Mouse (Mus musculus): Measurements from ENCODE around the gene Zfp651.
A peak's percentile ranks its signal among the peaks of the same experiment; 100 is the strongest.

Gene Zfp651

DNA sequence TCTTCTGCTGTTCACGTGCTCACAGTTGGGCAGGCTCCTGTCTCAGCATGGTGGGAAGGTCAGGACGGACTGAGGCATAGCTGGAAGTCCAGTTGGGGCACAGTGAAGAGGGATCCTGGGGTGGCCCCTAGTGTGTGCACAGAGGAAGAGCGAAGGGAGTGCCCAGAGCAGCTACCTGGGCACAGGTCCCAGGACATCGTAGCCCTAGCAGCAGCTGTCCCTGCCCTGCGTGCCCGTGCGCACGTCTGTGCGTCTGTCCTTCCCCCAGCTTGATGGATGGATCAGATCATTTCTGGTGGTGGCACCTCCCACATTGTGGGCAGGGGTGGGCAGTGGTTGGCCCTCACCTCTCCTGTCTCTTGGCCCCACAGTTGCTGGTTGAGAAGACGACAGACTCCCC lies 3.1 kb downstream of the Zfp651 start:
- no peak for DNase-seq (ENCODE audit: low spot score)

DNA sequence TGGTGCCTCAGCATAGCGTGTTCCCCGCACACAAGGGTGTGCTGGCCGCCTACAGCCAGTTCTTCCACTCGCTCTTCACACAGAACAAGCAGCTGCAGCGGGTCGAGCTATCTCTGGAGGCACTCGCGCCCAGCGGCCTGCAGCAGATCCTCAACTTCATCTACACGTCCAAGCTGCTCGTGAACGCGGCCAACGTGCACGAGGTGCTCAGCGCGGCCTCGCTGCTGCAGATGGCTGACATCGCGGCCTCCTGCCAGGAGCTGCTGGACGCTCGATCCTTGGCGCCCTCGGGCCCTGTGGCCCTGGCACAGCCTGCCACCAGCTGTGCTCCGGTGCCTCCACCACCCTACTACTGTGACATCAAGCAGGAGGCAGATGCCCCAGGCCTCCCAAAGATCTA lies 3.6 kb downstream of the Zfp651 start:
- no peak for DNase-seq (ENCODE audit: low spot score)

DNA sequence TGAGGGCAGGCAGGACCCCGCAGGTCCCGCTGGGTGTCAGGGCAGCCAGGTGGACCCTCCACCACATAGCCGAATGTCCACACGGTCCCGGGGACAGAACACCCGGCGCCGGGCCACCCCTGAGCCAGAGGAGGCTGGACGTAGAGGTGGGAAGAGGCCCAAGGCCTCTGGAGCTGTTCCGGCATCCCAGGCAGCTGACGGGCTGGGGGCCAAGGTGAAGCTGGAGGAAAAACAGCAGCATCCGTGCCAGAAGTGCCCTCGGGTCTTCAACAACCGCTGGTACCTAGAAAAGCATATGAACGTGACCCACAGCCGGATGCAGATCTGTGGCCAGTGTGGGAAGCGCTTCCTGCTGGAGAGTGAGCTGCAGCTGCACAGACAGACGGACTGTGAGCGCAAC lies 4.6 kb downstream of the Zfp651 start:
- no peak for DNase-seq (ENCODE audit: low spot score)

DNA sequence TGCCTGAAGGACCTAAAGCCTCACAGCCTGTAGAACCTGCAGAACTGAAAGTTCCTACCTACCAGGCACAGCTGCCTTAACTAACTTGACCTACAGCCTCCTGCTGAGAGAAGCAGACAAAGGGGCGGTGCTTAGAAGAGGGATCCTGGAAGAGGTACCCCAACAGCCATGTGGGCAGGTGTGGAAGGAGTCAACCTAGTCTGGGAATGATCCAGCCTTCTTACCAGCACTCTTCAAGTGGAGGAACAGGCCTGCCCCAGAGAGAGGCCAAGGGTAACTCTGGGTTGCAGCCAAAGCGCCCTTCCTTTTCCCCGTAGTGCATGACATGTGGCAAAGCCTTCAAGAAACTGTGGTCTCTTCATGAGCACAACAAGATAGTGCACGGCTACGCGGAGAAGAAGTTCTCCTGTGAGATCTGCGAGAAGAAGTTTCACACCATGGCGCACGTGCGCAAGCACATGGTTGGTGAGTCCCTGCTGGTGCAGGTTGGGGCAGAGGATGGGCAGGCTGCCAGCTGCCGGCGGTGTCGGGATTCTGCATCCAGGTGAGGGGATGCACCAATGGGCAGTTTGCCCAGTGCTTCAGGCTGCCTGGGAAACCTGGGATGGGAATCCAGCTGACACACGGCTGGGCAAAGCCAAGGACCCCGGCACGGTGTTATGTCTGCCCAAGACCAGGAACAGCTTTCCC lies 6.2 kb downstream of the Zfp651 start:
- no peak for DNase-seq (ENCODE audit: low spot score)

DNA sequence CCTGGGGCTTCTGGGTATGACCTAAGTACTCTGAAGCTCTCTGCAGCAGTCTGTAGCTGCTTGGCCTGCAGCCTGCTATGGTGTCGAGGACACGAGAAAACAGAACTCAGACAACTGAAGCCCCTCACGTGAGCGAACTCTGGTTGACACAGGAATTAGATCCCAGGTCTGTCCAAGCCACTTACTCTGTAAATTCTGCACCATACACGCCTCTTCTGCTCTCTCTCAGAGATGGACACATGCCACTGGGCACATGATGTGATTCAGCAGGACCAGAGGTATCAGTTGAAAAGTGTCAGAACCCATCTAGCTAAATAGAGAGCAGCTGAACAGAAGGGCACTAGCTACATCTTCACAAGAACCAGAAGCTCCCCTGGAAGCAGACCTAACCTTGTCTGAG lies 13.3 kb downstream of the Zfp651 start:
- no peak for DNase-seq (ENCODE audit: low spot score)

DNA sequence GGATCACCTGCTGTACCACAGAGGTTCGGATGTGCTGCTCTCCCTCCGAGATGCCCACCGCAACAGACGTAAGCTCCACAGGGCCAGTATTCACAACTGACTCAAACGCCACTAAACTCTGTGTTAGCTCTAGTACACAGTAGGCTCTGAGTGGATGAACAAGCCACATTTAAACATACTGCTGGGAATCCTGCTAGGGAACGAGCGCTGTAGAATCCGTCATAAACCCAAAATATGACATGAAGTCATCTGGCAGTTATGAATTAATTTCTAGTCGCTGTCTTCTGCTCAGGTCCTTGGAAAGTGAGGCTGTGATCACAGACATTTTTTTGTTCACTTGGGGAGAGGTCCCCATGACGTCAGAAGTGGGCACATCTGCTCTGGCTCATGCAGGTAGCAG lies 16.8 kb downstream of the Zfp651 start:
- DNase-seq (ENCODE audit: low spot score) = no peak

DNA sequence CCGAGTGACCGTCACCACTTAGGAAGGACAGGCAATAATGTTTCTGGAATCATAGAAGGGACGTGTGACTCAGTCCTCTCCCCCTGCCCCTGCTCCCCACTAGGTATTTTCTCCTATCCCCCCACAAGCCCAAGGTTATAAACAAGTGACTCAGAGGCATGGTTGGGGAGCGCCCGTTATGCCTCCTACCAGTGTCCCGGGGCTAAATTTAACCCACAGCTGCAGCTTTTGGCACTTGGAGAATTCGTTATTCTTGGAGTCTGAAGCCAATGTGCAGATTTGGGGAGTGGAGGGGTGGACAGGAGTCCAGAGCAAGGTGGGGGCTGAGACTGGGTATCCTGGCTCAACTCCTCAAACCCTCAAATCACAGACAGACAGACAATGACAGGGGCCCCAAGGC lies 17.4 kb downstream of the Zfp651 start:
- no peak for DNase-seq (ENCODE audit: low spot score)

DNA sequence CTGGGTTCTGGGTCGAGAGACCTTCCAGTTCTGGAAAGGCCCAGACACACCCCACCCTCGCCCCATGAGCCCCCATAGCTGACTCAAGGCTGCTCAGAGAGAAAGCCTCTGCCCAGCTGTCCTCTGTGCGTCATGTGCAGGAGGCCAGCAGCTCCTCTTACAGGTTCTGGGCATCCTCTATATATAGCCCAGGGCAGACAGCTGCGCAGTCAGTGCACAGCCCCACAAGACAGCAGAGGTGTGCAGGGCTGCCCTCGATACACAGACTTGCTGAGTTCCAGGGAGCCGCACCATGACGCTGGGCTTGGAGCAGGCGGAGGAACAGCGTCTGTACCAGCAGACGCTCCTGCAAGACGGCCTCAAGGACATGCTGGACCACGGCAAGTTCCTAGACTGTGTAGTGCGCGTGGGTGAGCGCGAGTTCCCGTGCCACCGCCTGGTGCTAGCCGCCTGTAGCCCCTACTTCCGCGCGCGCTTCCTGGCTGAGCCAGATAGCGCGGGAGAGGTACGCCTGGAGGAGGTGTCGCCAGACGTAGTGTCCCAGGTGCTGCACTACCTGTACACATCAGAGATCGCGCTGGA lies 18.4 kb downstream of the Zfp651 start, which contains the start of gene Klhl40:
Gene Klhl40 (plus strand): TSS at position 124 of the 582 bp plus-strand sequence.
- no peak for DNase-seq (ENCODE audit: low spot score)

DNA sequence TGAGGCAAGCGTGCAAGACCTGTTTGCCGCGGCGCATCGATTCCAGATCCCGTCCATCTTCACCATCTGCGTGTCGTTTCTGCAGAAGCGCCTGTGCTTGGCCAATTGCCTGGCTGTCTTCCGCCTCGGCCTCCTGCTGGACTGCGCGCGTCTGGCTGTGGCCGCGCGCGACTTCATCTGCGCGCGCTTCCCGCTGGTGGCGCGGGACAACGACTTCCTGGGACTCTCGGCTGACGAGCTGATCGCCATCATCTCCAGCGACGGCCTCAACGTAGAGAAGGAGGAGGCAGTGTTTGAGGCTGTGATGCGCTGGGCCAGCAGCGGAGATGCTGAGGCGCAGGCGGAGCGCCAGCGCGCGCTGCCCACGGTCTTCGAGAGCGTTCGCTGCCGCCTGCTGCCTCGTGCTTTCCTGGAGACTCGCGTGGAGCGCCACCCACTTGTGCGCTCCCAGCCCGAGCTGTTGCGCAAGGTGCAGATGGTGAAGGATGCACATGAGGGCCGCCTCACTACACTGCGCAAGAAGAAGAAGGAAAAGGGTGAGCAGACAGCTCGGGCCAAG lies 19.0 kb downstream of the Zfp651 start:
- no peak for DNase-seq (ENCODE audit: low spot score)

DNA sequence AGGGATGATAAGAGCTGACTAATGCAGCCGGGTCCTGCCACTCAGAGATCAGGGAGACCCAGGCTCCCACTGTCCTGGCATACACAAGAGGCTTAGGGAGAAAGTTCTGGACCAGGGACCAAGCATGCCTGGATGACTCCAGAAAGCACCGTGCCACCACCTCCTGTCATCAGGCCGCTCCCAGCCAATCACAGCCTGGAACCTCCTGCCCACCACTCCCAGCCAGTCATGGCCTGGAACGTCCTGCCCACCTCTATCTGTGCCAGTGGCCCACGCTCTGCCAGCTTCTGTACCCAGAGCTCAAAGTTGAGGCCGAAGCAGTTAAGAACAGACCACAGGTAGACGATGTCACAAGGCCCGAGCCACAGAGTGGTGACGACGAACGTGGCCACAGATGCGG lies 25.7 kb downstream of the Zfp651 start:
- no peak for DNase-seq (ENCODE audit: low spot score)

DNA sequence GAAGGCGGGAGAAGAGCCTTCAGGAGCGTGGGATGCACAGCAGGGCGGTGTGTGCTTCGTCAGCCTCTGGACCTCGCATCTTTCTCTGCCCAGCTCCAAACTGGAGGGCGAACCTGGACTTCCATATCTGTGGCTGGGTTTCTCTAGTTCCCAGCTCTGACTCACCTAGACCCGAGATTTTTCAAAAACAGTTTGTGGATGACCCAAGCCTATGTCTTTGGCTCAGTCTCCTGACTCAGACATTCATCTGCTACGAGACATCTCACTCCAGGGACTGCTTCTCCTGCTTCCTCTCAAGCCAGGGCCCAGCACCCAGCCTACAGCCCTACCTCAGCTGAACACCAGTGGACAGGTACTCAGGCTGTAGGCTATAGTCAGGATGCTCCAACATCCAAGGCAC lies 26.1 kb downstream of the Zfp651 start:
- DNase-seq (ENCODE audit: low spot score) = no peak

DNA sequence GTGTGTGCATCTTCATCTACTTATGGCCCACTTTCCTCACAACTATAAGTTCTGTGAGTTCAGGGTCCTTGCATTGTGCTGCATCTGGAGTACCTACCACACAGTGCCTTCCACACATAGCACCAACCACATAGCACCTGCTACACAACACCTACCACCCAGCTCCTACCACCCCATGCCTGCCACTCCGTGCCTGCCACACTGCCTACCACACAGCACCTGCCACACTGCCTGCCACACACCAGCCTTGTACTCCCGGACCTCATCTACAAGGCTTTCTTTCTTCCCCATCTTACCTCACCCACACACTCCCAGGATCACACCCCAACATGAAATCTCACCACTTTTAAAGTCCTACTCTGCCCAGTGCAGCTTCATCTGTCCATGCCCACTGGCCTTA lies 27.2 kb downstream of the Zfp651 start:
- DNase-seq (ENCODE audit: low spot score) = no peak

DNA sequence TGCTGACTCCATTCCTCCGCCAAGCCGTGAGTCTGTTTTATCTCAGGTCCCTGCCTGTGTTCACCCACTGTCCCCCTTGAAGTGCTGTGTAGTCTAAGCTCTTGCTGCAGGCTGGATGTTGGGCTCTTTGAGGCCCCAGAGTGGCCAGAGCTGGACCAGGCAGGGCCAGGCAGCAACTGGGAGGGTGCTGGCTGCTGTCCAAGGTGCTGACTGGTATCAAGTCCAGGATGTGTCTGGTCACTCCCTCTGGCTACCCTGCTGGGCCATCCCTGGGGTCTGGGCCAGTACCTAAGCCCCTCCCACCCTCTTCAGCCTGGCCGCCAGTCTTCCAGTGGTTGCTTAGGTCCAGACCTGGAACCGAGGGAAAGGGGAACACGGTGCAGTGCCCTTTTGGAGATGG lies 32.1 kb downstream of the Zfp651 start:
- DNase-seq (ENCODE audit: low spot score) = peak; percentile 61

DNA sequence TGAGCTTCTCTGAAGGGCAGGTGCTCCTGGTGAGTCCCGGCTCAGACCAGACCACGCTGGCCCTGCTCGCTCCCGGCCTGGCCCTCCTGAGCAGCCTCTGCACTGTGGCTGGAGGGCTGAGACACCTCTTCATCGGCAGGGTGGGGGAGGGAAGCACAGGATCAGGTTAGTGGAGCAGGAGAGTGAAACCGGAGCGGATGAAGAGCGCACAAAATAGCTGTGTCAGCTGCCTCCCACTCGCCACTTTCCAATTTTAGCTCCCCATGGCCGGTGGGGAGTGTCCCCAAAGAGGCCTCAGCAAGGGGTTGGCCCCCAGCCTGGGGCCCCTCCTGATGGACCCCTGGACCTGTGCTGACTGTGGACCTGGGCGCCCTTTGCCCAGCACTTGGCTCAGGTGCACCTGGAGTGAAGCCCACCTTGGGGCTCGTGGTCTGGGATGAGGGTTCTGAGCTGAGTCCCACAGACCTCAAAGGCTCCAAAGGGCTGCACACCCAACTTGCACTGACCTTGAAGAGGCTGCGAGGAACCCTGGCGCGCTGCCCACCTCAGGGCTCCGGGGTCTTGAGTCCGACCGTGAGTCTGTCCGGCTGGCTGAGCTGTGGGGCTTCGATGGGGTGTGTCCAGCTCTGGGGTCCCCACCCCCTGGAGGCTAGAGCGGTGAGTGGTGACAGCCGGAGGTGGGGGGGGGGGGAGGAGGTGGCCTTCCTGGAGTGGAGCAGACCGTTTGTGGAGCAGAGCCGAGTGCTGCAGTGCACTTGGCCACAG lies 32.8 kb downstream of the Zfp651 start, which contains the start of gene Hhatl:
Gene Hhatl (minus strand): TSS at position 751 of the 765 bp plus-strand sequence.
- no peak for DNase-seq (ENCODE audit: low spot score)

DNA sequence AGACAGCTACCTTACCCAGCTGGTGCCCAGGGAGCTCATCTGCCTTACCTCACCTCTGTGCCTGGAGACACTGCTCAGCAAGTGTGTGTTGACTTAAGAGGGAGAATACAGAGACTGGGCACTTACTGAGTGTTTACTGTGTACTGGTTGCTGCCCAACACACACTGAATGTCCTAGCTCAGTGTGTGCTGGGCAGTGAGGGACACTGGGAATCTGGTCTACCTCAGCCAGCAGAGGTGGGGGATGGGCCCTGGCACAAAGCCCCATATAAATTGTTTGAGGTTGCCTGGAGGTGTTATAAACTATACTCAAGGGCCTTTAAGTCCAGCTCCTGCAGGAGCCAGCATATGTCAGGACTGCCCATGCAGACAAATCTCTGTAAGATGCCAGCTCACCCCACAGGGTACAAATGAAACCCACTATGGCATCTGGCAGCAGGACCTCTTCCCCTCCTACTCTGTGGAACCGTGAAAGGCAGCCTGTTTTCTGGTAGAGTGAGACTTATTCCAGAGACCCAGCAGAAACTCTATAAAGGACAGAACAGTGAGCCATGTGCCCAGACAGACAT lies 35.9 kb downstream of the Zfp651 start:
- DNase-seq (ENCODE audit: low spot score) = no peak

DNA sequence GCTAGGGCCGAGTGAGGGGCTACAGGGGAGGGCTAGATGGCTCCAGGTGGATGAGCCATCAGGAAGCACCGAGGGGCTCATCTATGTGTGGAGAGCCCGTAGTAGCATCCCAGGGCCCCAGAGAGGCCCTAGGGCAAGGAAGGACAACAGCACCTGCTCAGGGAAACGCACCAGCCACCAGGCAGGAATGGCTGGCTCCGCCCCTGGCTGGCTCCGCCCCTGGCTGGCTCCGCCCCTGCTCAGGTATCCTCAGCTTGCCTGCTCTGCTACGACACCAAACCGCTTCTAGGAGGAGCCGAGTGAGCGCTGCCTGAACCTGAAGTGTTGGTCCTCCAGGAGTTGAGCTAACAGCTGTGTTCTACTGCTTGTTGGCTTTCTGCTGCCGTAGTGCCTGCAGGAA lies 38.6 kb downstream of the Zfp651 start:
- DNase-seq (ENCODE audit: low spot score) = no peak

DNA sequence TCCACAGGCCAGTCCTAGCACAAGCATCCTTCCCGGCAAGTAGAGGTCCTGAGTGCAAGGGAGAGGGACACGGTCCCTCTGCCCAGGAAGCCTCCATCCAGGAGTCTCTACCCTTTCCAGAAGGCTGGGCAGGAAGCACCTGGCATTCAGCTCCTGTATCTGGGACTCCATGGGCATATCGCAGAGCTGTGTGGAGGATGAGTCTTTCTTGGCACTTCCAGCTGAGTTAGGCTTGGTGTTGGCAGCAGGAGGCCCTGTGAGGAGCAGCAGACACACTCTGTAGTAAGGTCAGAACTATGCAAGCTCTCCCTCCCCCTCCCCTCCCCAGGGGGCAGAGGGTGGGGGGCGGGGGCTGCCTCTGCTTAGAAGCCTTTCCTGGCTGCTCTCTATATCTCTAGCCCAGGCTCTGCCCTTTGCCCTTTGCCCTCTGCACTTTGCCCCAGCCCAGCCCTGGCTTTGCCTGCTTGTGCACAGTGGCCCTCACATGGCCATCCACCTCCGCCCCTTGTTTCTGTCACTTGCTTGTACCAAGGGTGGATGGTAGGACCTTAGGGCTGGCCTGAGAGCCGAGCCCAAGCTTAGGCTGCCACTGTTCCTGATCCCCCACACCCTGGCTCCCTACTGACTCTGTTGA lies 39.9 kb downstream of the Zfp651 start:
- no peak for DNase-seq (ENCODE audit: low spot score)

DNA sequence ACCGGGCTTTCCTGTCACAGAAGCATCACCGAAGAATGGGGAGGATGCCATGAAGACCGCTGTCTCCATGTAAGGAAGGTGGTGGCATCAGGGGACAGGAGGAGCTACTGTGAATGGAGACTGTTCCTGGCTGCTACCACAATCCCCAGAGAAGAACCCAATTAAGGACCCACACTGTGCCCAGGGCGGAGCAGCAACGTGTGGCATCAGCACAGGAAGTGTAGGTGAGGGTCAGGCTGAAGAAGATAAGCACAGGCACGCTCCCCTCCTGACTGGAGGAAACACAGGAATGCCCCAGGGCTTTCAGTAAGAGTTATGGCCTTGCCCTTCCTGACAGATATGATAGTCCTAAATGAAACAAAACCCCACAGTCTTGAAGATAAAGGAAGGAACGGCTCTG lies 43.6 kb downstream of the Zfp651 start:
- DNase-seq (ENCODE audit: low spot score) = no peak

DNA sequence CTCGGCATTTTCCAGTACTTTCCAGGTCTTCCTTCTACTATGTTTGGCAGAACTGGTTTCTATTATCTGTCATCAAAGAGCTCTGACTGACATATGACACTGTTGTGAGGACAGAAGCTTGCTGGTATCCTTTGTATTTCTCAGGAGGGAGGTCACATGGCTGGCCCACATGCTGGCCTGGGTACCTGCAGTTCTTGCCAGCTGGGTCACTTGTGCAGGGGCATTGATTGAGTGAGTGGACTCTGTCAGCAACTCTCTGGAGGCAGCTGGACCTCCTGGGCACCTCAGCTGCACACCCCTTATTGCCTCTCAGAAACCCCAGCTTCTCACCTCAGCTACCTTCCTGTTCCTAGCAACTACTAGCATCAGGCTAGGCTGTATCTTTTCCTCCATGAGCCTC lies 48.4 kb downstream of the Zfp651 start:
- no peak for DNase-seq (ENCODE audit: low spot score)

DNA sequence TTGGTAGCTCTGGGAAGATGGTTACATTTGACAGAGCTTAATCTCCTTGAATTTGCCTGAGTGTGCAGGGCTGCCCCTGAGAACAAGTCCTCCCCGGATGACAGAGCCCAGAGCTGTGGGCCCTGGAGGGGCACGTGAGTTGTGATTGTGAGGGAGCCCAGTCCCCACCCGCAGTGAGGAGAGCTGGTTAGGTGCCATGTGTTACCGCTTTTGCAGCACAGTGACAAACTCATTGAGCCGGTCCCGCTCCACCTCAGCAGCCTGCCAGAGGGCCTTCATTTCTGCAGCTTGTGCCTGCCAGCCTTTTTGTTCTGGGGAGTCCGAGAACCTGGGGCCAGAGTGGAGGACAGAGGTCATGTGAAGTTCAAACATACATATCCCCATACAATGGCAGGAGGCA lies 48.8 kb downstream of the Zfp651 start:
- DNase-seq (ENCODE audit: low spot score) = no peak

DNA sequence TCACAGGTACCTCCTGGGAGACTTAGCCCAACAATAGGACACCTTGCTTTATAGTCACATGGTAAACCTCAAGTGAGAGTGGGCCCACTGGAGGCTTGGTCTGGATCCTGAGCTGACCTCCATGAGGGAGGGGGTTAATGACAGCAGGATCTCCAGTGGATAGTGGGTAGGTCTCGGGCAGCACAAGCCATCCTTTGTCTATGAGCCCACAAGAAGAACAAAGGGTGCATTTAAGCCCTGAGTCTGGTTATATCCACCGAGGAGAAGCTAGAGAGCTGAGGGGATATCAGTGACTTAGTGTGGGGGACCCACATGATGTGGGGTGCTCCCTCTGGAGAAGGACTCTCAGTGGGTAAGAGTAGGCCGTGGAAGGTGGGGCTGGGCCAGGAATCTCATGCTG lies 49.4 kb downstream of the Zfp651 start:
- DNase-seq (ENCODE audit: low spot score) = no peak

Measured in ovary, postnatal 10 days (tissue).